9 mouse cellular contexts compared by ENCODE assay signal in genomic region chr7:12774606-12775005, GRCm38 (mm10). TPM values are rescaled to one million over a fixed set of nuclear protein-coding genes. Genes with fewer than 3 reads are reported as not detected.
A peak's percentile ranks its signal among the peaks of the same experiment; 100 is the strongest.
DNase-seq lines count a peak whose midpoint lies in the region; ATAC-seq and TF ChIP-seq lines count a peak whose summit lies in the region.
"Had no signal": no experiment of that assay in that cellular context is flagged by ENCODE, and none has a peak within 500 bp of the region (broad histone marks: within the 10 kb centered on the region; RNA-seq: fewer than 3 reads in every experiment).

No protein-coding gene starts in this region.

- TF ChIP-seq CTCF in gastrocnemius, adult 2 months (IDR thresholded peaks at IDR 0.05): peak; percentile 30; the same call in 1 of the 2 replicates

- no peaks in the 10 kb centered on the region; the same call in 1 of the 2 replicates for H3K9me3 ChIP-seq in heart, embryonic 12.5 days (replicated peaks)

- H3K4me2 ChIP-seq in heart, embryonic 12.5 days: no peak overlapping the region

- peak; percentile 94 for DNase-seq in heart, adult 11 months
- DNase-seq in brain, adult 2 months (ENCODE audit: low read depth, low spot score): peak; percentile 99
- peak; percentile 80 for DNase-seq in gastrocnemius, adult 2 months
- peak; percentile 32 to 73 for DNase-seq in left cerebral cortex, adult 9 months (ENCODE audit: low spot score in 2 of 2)
- DNase-seq in thymus, postnatal 36 days: no peak

- H3K4me3 ChIP-seq in heart, embryonic 12.5 days: no peak overlapping the region
- H3K4me3 ChIP-seq in gastrocnemius, adult 2 months: no peak overlapping the region

- intact Hi-C loops in gastrocnemius, adult 2 months (cut with DNase I): no loop called here

- no peak for ATAC-seq in heart, embryonic 12.5 days (ENCODE audit: insufficient number of reproducible peaks, low FRiP score)
- ATAC-seq in monocyte, adult 5-6 weeks (replicated peaks; ENCODE audit: insufficient number of reproducible peaks, low FRiP score, low TSS enrichment, poor library complexity, severe bottlenecking): no peak
- no peak for ATAC-seq in megakaryocyte-erythroid progenitor cell, adult 5-6 weeks (replicated peaks; ENCODE audit: low FRiP score, low TSS enrichment, poor library complexity, severe bottlenecking)

- peaks cover 3% of the 10 kb centered on the region; the same call in 1 of the 2 replicates for H3K4me1 ChIP-seq in heart, embryonic 12.5 days (replicated peaks)

- 97% methylated on average over 1 of the region's 1 CpGs for WGBS in heart, embryonic 12.5 days

- H3K9ac ChIP-seq in heart, embryonic 12.5 days: no peak overlapping the region

- peaks cover 59% of the 10 kb centered on the region for H3K36me3 ChIP-seq in heart, embryonic 12.5 days

- H3K27ac ChIP-seq in heart, embryonic 12.5 days (ENCODE audit: poor library complexity, severe bottlenecking): no peak overlapping the region
- no peak overlapping the region for H3K27ac ChIP-seq in gastrocnemius, adult 2 months
- H3K27ac ChIP-seq: kidney, postnatal 0 days had no signal

- H3K27me3 ChIP-seq in heart, embryonic 12.5 days (replicated peaks): no peaks in the 10 kb centered on the region

RNA-seq across cellular contexts. Expression of gene Zscan18, which starts 28.8 kb away (rescaled TPM):
- 10.4 and 12.0 TPM in 2 replicates for polyA plus RNA-seq in heart, embryonic 12.5 days (2016; fragmentation: Nextera tagmentation; extraction: Ambion mirVana)
- total RNA-seq in gastrocnemius, adult 2 months (2021): under 1 TPM; 0.53 to 0.61 TPM
- total RNA-seq in monocyte, adult 5-6 weeks (2017): 0.19 to 1.6 TPM (median 0.53 TPM) in 3 replicates
- total RNA-seq in megakaryocyte-erythroid progenitor cell, adult 5-6 weeks (2014; fragmentation: Nextera tagmentation): 0.94 and 3.2 TPM in 2 replicates
- total RNA-seq in megakaryocyte-erythroid progenitor cell, adult 5-6 weeks (2017): 1.9 and 5.8 TPM in 2 replicates

RNA-seq across cellular contexts. Expression of gene Vmn2r56, which starts 39.8 kb away (rescaled TPM):
- not detected in 2 replicates for polyA plus RNA-seq in heart, embryonic 12.5 days (2016; fragmentation: Nextera tagmentation; extraction: Ambion mirVana)
- not detected for total RNA-seq in gastrocnemius, adult 2 months (2021)
- not detected in 3 replicates for total RNA-seq in monocyte, adult 5-6 weeks (2017)
- not detected in 2 replicates for total RNA-seq in megakaryocyte-erythroid progenitor cell, adult 5-6 weeks (2014; fragmentation: Nextera tagmentation)
- not detected in 2 replicates for total RNA-seq in megakaryocyte-erythroid progenitor cell, adult 5-6 weeks (2017)
- polyA plus RNA-seq: kidney, postnatal 0 days had no signal

RNA-seq across cellular contexts. Expression of gene Zfp329, which starts 44.1 kb away (rescaled TPM):
- polyA plus RNA-seq in heart, embryonic 12.5 days (2016; fragmentation: Nextera tagmentation; extraction: Ambion mirVana): 11.9 and 12.2 TPM in 2 replicates
- total RNA-seq in gastrocnemius, adult 2 months (2021): 1 to 10 TPM; 3.7 to 5.6 TPM
- 10.1 to 23.3 TPM (median 10.4 TPM) in 3 replicates for total RNA-seq in monocyte, adult 5-6 weeks (2017)
- 12.3 and 14.0 TPM in 2 replicates for total RNA-seq in megakaryocyte-erythroid progenitor cell, adult 5-6 weeks (2014; fragmentation: Nextera tagmentation)
- total RNA-seq in megakaryocyte-erythroid progenitor cell, adult 5-6 weeks (2017): 7.8 TPM in 2 replicates

RNA-seq across cellular contexts. Expression of gene Zfp110, which starts 60.0 kb away (rescaled TPM):
- polyA plus RNA-seq in heart, embryonic 12.5 days (2016; fragmentation: Nextera tagmentation; extraction: Ambion mirVana): 22.9 and 23.1 TPM in 2 replicates
- total RNA-seq in gastrocnemius, adult 2 months (2021): 10 to 100 TPM; 11.4 to 13.2 TPM
- total RNA-seq in monocyte, adult 5-6 weeks (2017): 95.8 to 106 TPM (median 102 TPM) in 3 replicates
- total RNA-seq in megakaryocyte-erythroid progenitor cell, adult 5-6 weeks (2014; fragmentation: Nextera tagmentation): 26.7 and 30.6 TPM in 2 replicates
- total RNA-seq in megakaryocyte-erythroid progenitor cell, adult 5-6 weeks (2017): 38.0 and 38.1 TPM in 2 replicates

Comparison
In these comparisons a context has a peak if more than half of its experiments do, and no peak if none do; other contexts are left out.
1. DNase-seq: peak in heart, adult 11 months (single experiment), brain, adult 2 months (single experiment), gastrocnemius, adult 2 months (single experiment) and left cerebral cortex, adult 9 months (2 of 2); none in thymus, postnatal 36 days (0 of 2).